Mouse (Mus musculus): ENCODE results near the gene Gm49322. TPM values are rescaled to one million over a fixed set of nuclear protein-coding genes. Genes with fewer than 3 reads are reported as not detected.

Gene Gm49322
- polyA plus RNA-seq, 1 experiment: 4.2 TPM

DNA sequence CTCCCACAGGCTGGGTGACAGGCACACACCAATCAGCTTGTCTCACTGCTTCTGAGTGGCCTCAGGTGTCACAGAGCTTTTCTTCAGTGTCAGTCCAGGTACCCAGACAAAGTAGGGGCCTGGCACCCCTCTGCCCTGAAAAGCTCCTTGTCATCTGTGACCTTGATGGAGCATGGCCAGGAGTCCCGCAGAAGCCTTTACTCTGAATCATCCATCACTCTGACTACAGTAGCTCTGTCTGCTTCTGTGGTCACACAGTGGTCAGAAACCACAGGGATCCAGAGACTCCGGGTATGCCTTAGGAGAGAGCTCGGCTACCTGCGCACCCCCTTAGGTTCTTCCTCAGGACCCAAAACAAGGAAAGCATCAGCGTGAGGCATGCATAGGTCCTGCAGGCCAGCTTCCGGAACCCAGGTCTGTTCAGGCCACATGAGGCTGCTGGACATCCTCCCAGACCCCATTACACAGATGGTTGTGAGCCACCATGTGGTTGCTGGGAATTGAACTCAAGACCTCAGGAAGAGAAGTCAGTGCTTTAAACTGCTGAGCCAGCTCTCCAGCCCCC, 47.4 kb downstream of the Gm49322 start:
- no peaks in the 10 kb centered on the region for H3K27me3 ChIP-seq (ENCODE audit: control insufficient read depth, insufficient read depth, low read length)
- H3K27ac ChIP-seq (ENCODE audit: insufficient read depth, low read length): 0 out of 2 replicates have a peak overlapping the region, but pooled peaks have one; percentile 22
- H3K4me1 ChIP-seq (ENCODE audit: control insufficient read depth, insufficient read depth, low read length): peaks cover 43% of the 10 kb centered on the region
- WGBS: 21% methylated on average over 6 of the region's 6 CpGs
- no peak for DNase-seq
- H3K4me3 ChIP-seq (replicated peaks; ENCODE audit: insufficient read depth, low read depth, low read length): no peak overlapping the region
- TF ChIP-seq CTCF (IDR thresholded peaks at IDR 0.05; ENCODE audit: borderline replicate concordance, insufficient read depth, low read depth, low read length) (no peak), POLR2A (IDR thresholded peaks at IDR 0.05; ENCODE audit: borderline replicate concordance, insufficient read depth, low read length) (no peak)

DNA sequence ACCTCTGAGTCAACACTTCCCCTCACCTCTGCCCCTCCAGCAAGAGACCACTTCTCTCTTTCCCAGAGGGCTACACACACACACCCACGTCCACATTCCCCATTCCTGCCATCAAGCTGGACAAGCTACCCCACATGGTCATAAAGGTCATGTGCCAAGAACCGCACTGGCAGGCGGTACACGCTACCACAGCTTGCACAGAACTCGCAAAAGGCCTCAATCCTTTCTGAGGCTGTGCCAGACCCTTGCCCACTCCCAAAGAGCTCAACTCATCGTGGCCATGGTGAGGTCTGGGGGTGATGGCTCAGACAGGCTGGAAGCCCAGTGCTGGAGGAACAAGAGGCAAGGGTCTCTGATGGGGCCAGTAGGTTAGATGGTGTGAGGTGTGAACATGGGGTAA, 49.0 kb downstream of the Gm49322 start:
- Histone ChIP-seq H3K27ac (ENCODE audit: insufficient read depth, low read length) (no peak overlapping the region), H3K4me1 (ENCODE audit: control insufficient read depth, insufficient read depth, low read length) (peaks cover 32% of the 10 kb centered on the region), H3K27me3 (ENCODE audit: control insufficient read depth, insufficient read depth, low read length) (no peaks in the 10 kb centered on the region), H3K4me3 (replicated peaks; ENCODE audit: insufficient read depth, low read depth, low read length) (peak overlapping the region; percentile 2)
- WGBS: 8% methylated on average over 6 of the region's 6 CpGs
- no peak for DNase-seq
- TF ChIP-seq POLR2A (IDR thresholded peaks at IDR 0.05; ENCODE audit: borderline replicate concordance, insufficient read depth, low read length): no peak
- no peak for TF ChIP-seq CTCF (IDR thresholded peaks at IDR 0.05; ENCODE audit: borderline replicate concordance, insufficient read depth, low read depth, low read length)

DNA sequence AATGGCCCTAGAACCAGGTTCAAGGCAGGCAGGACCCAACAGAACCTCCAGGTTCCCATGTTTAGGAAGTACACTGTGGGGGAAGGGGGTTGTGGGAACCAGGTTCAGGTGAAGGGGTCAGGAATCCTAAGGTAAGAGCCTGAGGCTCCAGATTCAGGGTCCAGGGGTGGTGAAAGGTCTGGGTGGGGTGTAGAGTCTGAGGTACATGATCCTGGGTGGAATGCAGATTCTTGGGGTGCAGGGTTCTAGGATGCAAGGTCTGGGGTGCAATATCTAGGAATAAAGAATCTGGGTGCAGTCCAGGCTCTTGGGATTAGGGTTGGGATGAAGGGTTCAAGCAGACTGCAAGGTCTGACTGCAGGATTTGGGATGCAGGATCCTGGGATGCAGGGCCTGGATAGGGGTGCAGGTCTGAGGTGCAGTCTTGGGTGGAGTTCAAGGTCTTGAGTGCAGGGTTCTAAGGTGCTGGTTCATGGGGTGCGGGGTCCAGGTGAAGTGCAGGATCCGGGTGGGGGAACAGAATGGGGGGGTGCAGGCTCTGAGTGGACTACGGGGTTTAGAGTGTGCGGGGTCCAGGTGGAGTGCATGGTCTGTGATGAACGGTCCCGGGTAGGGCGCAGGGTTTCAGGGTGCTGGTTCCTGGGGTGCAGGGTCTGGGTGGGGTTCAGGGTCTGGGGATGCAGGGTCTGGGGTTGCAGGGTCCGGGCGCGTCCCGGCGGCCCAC, 49.7 kb downstream of the Gm49322 start:
- no peak for TF ChIP-seq POLR2A (IDR thresholded peaks at IDR 0.05; ENCODE audit: borderline replicate concordance, insufficient read depth, low read length)
- no peak for TF ChIP-seq CTCF (IDR thresholded peaks at IDR 0.05; ENCODE audit: borderline replicate concordance, insufficient read depth, low read depth, low read length)
- WGBS: 2% methylated on average over 12 of the region's 12 CpGs
- Histone ChIP-seq H3K27ac (ENCODE audit: insufficient read depth, low read length) (peak overlapping the region; percentile 31; the same call in 1 of the 2 replicates), H3K27me3 (ENCODE audit: control insufficient read depth, insufficient read depth, low read length) (no peaks in the 10 kb centered on the region), H3K4me1 (ENCODE audit: control insufficient read depth, insufficient read depth, low read length) (peaks cover 25% of the 10 kb centered on the region), H3K4me3 (replicated peaks; ENCODE audit: insufficient read depth, low read depth, low read length) (peak overlapping the region; percentile 58)
- DNase-seq: peak in 1 of 2 experiments; percentile 25

DNA sequence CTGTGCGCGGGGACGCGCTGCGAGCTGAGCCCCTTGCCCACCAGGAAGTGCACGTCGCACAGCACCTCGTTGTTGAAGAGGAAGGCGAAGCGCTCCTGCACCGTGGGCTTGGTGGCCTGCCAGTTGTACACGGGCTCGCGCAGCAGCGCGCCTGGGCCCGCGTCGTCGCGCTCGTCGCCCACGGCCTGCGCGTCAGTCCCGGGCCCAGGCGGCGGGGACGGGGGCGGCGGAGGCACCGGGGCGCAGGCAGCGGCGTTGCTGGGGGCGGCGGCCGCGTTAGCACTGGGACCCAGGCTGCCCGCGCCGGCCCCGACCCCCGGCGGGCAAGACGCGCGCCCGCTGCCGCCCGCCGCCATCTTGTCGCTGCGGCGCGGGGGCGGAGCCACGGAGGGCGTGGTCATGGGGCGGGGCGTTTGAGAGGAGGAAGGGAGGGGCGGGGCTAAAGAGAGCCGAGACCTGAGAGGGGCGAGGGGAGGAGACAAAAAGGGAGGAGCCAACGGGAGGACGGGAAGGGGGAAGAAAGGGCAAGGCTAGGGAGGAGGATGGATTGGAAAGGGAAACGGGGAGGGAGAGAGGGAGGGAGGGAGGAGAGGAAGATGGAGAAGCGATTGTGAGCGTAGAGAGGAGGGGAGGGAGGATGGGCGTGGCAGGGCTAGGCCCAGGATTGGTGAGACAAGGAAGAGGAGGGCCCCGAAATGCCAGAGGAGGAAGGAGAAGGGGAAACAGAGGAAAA, 50.5 kb downstream of the Gm49322 start:
- peak; percentile 95 to 97 for DNase-seq
- 1% methylated on average over 68 of the region's 72 CpGs for WGBS
- TF ChIP-seq POLR2A (IDR thresholded peaks at IDR 0.05; ENCODE audit: borderline replicate concordance, insufficient read depth, low read length) (peak; percentile 35; the same call in 1 of the 2 replicates), CTCF (IDR thresholded peaks at IDR 0.05; ENCODE audit: borderline replicate concordance, insufficient read depth, low read depth, low read length) (no peak)

DNA sequence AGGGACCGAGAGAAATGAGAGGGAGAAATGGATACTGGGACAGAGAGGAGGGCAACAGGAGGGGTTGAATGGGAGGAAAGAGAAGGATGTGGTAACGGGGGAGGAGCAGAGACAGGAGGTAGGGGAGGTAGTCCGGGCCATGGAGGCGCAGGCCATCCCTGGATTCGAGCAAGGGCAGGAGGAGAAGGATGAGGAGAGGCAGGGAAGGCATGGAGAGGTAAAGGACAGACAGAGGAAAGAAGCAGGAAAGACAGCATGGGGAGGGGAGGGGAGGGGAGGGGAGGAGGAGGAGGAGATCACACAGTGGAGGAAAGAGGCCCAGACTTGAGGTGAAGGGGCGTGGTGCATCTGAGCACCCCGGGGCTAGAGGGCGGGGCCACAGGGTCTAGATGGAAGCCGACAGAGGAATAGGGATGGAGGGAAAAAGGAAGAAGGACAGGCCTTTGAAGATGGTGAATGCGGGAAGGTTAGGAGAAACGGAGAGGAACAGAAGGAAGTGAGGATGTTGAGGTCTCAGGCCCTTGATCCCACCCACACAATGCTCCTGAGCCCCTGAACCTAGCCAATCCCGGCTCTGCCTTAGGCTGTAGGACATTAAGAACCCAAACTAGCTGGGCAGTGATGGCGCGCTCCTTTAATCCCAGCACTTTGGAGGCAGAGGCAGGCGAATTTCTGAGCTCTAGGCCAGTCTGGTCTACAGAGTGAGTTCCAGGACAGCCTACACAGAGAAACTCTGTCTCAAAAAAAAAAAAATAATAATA, 51.2 kb downstream of the Gm49322 start, which contains the start of gene Btbd2:
Gene Btbd2 (minus strand): TSS at position 209 of the 761 bp plus-strand sequence.
- no peak for DNase-seq
- peaks cover 18% of the 10 kb centered on the region for H3K4me1 ChIP-seq (ENCODE audit: control insufficient read depth, insufficient read depth, low read length)
- WGBS: 23% methylated on average over 15 of the region's 15 CpGs
- H3K27ac ChIP-seq (ENCODE audit: insufficient read depth, low read length): peak within 1 kb of the TSS; percentile 60
- H3K4me3 ChIP-seq (replicated peaks; ENCODE audit: insufficient read depth, low read depth, low read length): peak within 1 kb of the TSS; percentile 74
- no peaks in the 10 kb centered on the region for H3K27me3 ChIP-seq (ENCODE audit: control insufficient read depth, insufficient read depth, low read length)
- TF ChIP-seq CTCF (IDR thresholded peaks at IDR 0.05; ENCODE audit: borderline replicate concordance, insufficient read depth, low read depth, low read length): no peak
- no peak for TF ChIP-seq POLR2A (IDR thresholded peaks at IDR 0.05; ENCODE audit: borderline replicate concordance, insufficient read depth, low read length)

More for the DNA sequence above, 50.5 kb downstream of the Gm49322 start:
- H3K4me1 ChIP-seq (ENCODE audit: control insufficient read depth, insufficient read depth, low read length): peaks cover 19% of the 10 kb centered on the region
- H3K27ac ChIP-seq (ENCODE audit: insufficient read depth, low read length): peak overlapping the region; percentile 60
- no peaks in the 10 kb centered on the region for H3K27me3 ChIP-seq (ENCODE audit: control insufficient read depth, insufficient read depth, low read length)
- H3K4me3 ChIP-seq (replicated peaks; ENCODE audit: insufficient read depth, low read depth, low read length): peak overlapping the region; percentile 74

DNA sequence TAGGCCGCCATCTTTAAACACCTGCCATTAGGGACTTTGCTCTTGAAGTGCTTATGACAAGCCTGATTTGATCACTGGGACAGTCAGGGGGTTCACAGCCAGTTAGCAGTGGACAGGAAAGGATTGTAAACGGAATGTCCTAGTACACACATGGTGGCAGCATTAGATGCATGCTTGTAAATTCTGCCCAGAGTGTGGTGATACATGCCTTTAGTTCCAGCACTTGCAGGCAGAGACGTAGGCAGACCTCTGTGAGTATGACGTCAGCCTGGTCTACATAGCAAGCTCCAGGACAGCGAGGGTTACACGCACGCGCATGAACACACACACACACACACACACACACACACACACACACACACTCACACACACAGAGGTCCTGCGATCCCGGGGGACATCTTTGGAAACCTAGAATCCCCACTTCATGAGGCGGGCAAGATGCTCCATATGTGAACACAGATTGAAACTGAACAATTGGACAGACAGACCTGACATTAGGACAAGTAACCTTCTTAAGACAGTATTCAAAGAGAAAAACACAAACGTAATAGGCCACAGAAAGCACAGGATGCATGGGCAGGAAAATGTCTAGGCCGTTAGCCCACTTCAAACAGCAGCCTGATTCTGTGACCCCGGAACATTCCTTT, 52.5 kb downstream of the Gm49322 start:
- TF ChIP-seq POLR2A (IDR thresholded peaks at IDR 0.05; ENCODE audit: borderline replicate concordance, insufficient read depth, low read length) (no peak), CTCF (IDR thresholded peaks at IDR 0.05; ENCODE audit: borderline replicate concordance, insufficient read depth, low read depth, low read length) (no peak)
- Histone ChIP-seq H3K27ac (ENCODE audit: insufficient read depth, low read length) (no peak overlapping the region), H3K4me3 (replicated peaks; ENCODE audit: insufficient read depth, low read depth, low read length) (no peak overlapping the region), H3K27me3 (ENCODE audit: control insufficient read depth, insufficient read depth, low read length) (no peaks in the 10 kb centered on the region), H3K4me1 (ENCODE audit: control insufficient read depth, insufficient read depth, low read length) (peaks cover 16% of the 10 kb centered on the region)
- DNase-seq: no peak
- 86% methylated on average over 14 of the region's 14 CpGs for WGBS

DNA sequence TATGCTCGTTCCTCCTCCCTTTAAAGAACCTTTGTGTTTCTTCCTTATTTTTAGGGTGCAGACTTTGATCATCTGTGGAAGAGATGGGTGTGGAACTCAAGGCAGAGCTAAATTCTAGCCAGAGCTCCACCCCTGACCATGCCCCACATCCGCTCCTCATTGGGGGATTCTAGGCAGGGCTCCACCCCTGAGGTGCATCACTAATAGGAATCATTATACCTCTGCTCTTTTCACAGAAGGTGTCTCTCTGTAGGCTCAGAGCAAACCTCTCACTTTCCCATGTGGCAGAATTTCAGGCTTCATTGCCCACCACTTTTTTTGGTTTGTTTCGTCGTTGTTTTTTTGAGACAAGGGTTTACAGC, 53.0 kb downstream of the Gm49322 start:
- DNase-seq: no peak
- Histone ChIP-seq H3K27ac (ENCODE audit: insufficient read depth, low read length) (no peak overlapping the region), H3K27me3 (ENCODE audit: control insufficient read depth, insufficient read depth, low read length) (no peaks in the 10 kb centered on the region), H3K4me1 (ENCODE audit: control insufficient read depth, insufficient read depth, low read length) (peaks cover 14% of the 10 kb centered on the region), H3K4me3 (replicated peaks; ENCODE audit: insufficient read depth, low read depth, low read length) (no peak overlapping the region)
- WGBS: 55% methylated on average over 4 of the region's 4 CpGs
- TF ChIP-seq CTCF (IDR thresholded peaks at IDR 0.05; ENCODE audit: borderline replicate concordance, insufficient read depth, low read depth, low read length): no peak
- TF ChIP-seq POLR2A (IDR thresholded peaks at IDR 0.05; ENCODE audit: borderline replicate concordance, insufficient read depth, low read length): no peak
